Mouse (Mus musculus): ENCODE results near the gene Ptprt.
"Not testable (repeated sequence)": the region's sequence is repeated elsewhere in the genome, so short reads cannot be mapped to it uniquely, and the experiment has no call there.

Gene Ptprt

GRCm38 (mm10) chr2:162182621-162183475 is 478.1 kb downstream of the Ptprt start:
- DNase-seq = no peak

- DNase-seq = no peak
Measured at GRCm38 (mm10) chr2:162181826-162182225, 479.1 kb downstream of the Ptprt start.

- DNase-seq = no peak
Measured at GRCm38 (mm10) chr2:162172529-162172928, 488.4 kb downstream of the Ptprt start.

GRCm38 (mm10) chr2:162141845-162142411 is 519.0 kb downstream of the Ptprt start:
- DNase-seq = no peak

GRCm38 (mm10) chr2:162136176-162136575 is 524.8 kb downstream of the Ptprt start:
- DNase-seq = not testable (repeated sequence)

- DNase-seq = peak; percentile 23 to 61
Measured at GRCm38 (mm10) chr2:162131607-162132304, 529.2 kb downstream of the Ptprt start.

- no peak for DNase-seq
Measured at GRCm38 (mm10) chr2:162129896-162130295, 531.1 kb downstream of the Ptprt start.

GRCm38 (mm10) chr2:162118041-162118440 is 542.9 kb downstream of the Ptprt start:
- DNase-seq = no peak

- DNase-seq = no peak
Measured at GRCm38 (mm10) chr2:162082391-162082790, 578.6 kb downstream of the Ptprt start.

- no peak for DNase-seq
Measured at GRCm38 (mm10) chr2:162080717-162081398, 580.1 kb downstream of the Ptprt start.

GRCm38 (mm10) chr2:162078571-162079280 is 582.2 kb downstream of the Ptprt start:
- DNase-seq = no peak

GRCm38 (mm10) chr2:162052816-162053215 is 608.1 kb downstream of the Ptprt start:
- no peak for DNase-seq

GRCm38 (mm10) chr2:162050198-162050597 is 610.7 kb downstream of the Ptprt start:
- DNase-seq = no peak

GRCm38 (mm10) chr2:162035615-162036014 is 625.3 kb downstream of the Ptprt start:
- DNase-seq = no peak

GRCm38 (mm10) chr2:162031636-162032035 is 629.3 kb downstream of the Ptprt start:
- DNase-seq = no peak

- no peak for DNase-seq
Measured at GRCm38 (mm10) chr2:162001016-162001415, 659.9 kb downstream of the Ptprt start.

- DNase-seq = no peak
Measured at GRCm38 (mm10) chr2:161982311-161982710, 678.6 kb downstream of the Ptprt start.

- no peak for DNase-seq
Measured at GRCm38 (mm10) chr2:161961179-161962163, 699.5 kb downstream of the Ptprt start.

- no peak for DNase-seq
Measured at GRCm38 (mm10) chr2:161945424-161945823, 715.5 kb downstream of the Ptprt start.

- DNase-seq = no peak
Measured at GRCm38 (mm10) chr2:161944689-161945088, 716.3 kb downstream of the Ptprt start.

- DNase-seq = peak in 1 of 2 experiments; percentile 15
Measured at GRCm38 (mm10) chr2:161941991-161942390, 719.0 kb downstream of the Ptprt start.

Data from lung, adult 18-20 months (tissue).